Comparison of ENCODE assay signal across 17 mouse cellular contexts in genomic region chr9:15032797-15033196, GRCm38 (mm10).
"Had no signal": no experiment of that assay in that cellular context is flagged by ENCODE, and none has a peak within 500 bp of the region (broad histone marks: within the 10 kb centered on the region; RNA-seq: fewer than 3 reads in every experiment).

No protein-coding gene starts in this region.

- DNase-seq: gastrocnemius, postnatal 25 days; heart, adult 2 months; heart, postnatal 4 days; liver; liver, embryonic 13.5 days had no signal

- H3K36me3 ChIP-seq: intestine, embryonic 15.5 days; liver, embryonic 13.5 days; liver, embryonic 15.5 days had no signal

- H3K9ac ChIP-seq: heart, embryonic 12.5 days; hindbrain, embryonic 13.5 days; intestine, embryonic 15.5 days; limb, embryonic 12.5 days; liver, embryonic 13.5 days; liver, embryonic 15.5 days had no signal

- H3K4me1 ChIP-seq: liver, embryonic 13.5 days had no signal

- H3K27me3 ChIP-seq: heart, embryonic 12.5 days; hindbrain, embryonic 13.5 days; intestine, embryonic 15.5 days; limb, embryonic 12.5 days; liver, embryonic 13.5 days; liver, embryonic 15.5 days had no signal

- ATAC-seq: hindbrain, embryonic 16.5 days; intestine, embryonic 15.5 days; intestine, postnatal 0 days had no signal

- H3K9me3 ChIP-seq: hindbrain, embryonic 13.5 days; intestine, embryonic 15.5 days; limb, embryonic 10.5 days; limb, embryonic 12.5 days; liver, embryonic 13.5 days; liver, embryonic 15.5 days had no signal

- H3K4me2 ChIP-seq: heart, embryonic 12.5 days; hindbrain, embryonic 13.5 days; intestine, embryonic 15.5 days; limb, embryonic 12.5 days; liver, embryonic 11.5 days; liver, embryonic 13.5 days; liver, embryonic 15.5 days had no signal

- H3K4me3 ChIP-seq: heart, adult 2 months; heart, embryonic 12.5 days; hindbrain, embryonic 10.5 days; hindbrain, embryonic 13.5 days; intestine, embryonic 15.5 days; layer of hippocampus, adult 2 months; left cerebral cortex, adult 2 months; limb, embryonic 10.5 days; limb, embryonic 12.5 days; liver, embryonic 13.5 days; liver, embryonic 15.5 days had no signal

- H3K27ac ChIP-seq: heart, adult 2 months; hindbrain, embryonic 10.5 days; hindbrain, embryonic 13.5 days; intestine, embryonic 15.5 days; layer of hippocampus, adult 2 months; left cerebral cortex, adult 2 months; limb, embryonic 10.5 days; limb, embryonic 12.5 days; liver, embryonic 13.5 days; liver, embryonic 15.5 days had no signal
